Mouse (Mus musculus): ENCODE measurements at regions not wholly inside any gene's neighbourhood (a gene's known extent, or its start where the extent isn't known, plus 50 kb on each side); places are given as distances from the start of the nearest gene placed in this dataset.

DNA sequence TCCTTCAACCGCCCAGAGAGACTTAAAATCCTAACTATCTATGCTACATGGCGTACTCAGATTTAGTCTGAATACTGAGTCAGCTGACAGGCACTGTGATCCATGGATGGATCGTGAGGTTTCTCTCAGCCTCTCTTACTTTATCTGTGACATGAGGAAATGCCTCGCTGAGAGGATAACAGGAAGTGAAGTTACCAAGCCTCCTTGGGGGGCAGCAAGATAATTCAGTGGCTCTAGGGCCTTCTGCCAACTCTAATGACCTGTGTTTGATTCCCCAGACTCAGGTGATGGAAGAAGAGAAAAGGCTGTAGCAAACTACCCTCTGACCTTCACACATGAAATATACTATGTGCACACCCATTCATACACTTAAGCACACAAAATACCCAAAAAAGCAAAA, 486.3 kb downstream of the Rwdd3 start:
- Histone ChIP-seq H3K27ac (ENCODE audit: insufficient read depth, low read depth) (no peak overlapping the region), H3K27me3 (replicated peaks) (no peaks in the 10 kb centered on the region), H3K9ac (ENCODE audit: insufficient read depth, low read depth) (no peak overlapping the region), H3K9me3 (replicated peaks; ENCODE audit: low read length) (peaks cover 60% of the 10 kb centered on the region), H3K4me1 (ENCODE audit: control insufficient read depth in 1 of 2, insufficient read depth in 2 of 2) (no peaks in the 10 kb centered on the region), H3K4me3 (replicated peaks in 1 of 3; ENCODE audit: low read depth in 2 of 3, low read length in 2 of 3, poor library complexity in 1 of 3) (no peak overlapping the region), H3K36me3 (replicated peaks in 1 of 2; ENCODE audit: control insufficient read depth in 1 of 2, insufficient read depth in 1 of 2, low read length in 1 of 2) (no peaks in the 10 kb centered on the region), H3K4me2 (ENCODE audit: insufficient read depth, low read depth, poor library complexity, severe bottlenecking) (no peak overlapping the region), H3K79me2 (replicated peaks; ENCODE audit: control insufficient read depth, extremely low read depth, insufficient read depth, poor library complexity, severe bottlenecking) (no peaks in the 10 kb centered on the region)
- in situ Hi-C loops (cut with MboI; ENCODE audit: low pct_ligation_motif_present, low pct_unique_long_range_greater_than_20kb, low sequenced_read_pairs) (no loop called here), dilution Hi-C loops (cut with MboI; ENCODE audit: extremely low pct_ligation_motif_present, extremely low pct_unique_long_range_greater_than_20kb, low sequenced_read_pairs) (no loop called here)
- no peak for TF ChIP-seq E2F4 (IDR thresholded peaks at IDR 0.05; ENCODE audit: insufficient replicate concordance, low read depth, low read length)
- no peak for TF ChIP-seq ZMIZ1 (IDR thresholded peaks at IDR 0.05; ENCODE audit: low read depth, low read length)
- TF ChIP-seq POLR2A (IDR thresholded peaks at IDR 0.05; ENCODE audit: low read depth, low read length): no peak
- no peak for TF ChIP-seq NELFE (IDR thresholded peaks at IDR 0.05; ENCODE audit: low read depth, low read length)
- no peak for TF ChIP-seq CHD2 (IDR thresholded peaks at IDR 0.05; ENCODE audit: low read length)
- TF ChIP-seq IRF4 (IDR thresholded peaks at IDR 0.05; ENCODE audit: low read depth, low read length): no peak
- no peak for TF ChIP-seq HCFC1 (IDR thresholded peaks at IDR 0.05; ENCODE audit: low read depth, low read length)
- TF ChIP-seq TCF12 (IDR thresholded peaks at IDR 0.05; ENCODE audit: low read depth, low read length): no peak
- DNase-seq (ENCODE audit: extremely low read depth): no peak

DNA sequence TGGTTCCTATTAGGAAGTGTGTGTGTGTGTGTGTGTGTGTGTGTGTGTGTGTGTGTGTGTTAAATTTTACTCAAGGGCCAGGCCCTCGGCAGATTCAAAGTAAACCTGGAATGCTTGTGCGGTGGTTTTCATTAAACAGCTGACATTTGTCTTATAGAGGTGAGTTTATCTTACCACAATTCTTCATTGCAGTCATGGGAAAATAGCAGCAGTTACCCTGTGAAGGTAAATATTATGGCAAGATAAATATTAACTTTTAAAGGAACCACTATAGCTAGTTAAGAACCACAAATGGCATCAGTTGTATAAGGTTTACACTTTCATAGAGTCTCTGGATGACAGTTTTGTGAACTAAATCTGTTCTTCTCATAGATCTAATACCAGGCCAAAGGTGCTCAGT, 495.6 kb downstream of the Rwdd3 start:
- H3K27ac ChIP-seq (ENCODE audit: insufficient read depth, low read depth): no peak overlapping the region
- H3K4me2 ChIP-seq (ENCODE audit: insufficient read depth, low read depth, poor library complexity, severe bottlenecking): no peak overlapping the region
- no peak for TF ChIP-seq RCOR1 (conservative IDR thresholded peaks at IDR 0.05; ENCODE audit: low read depth, low read length)
- TF ChIP-seq HCFC1 (IDR thresholded peaks at IDR 0.05; ENCODE audit: low read depth, low read length): no peak
- no peak for TF ChIP-seq E2F4 (IDR thresholded peaks at IDR 0.05; ENCODE audit: insufficient replicate concordance, low read depth, low read length)
- no peak for TF ChIP-seq KAT2A (IDR thresholded peaks at IDR 0.05; ENCODE audit: insufficient replicate concordance, low read length)
- TF ChIP-seq POLR2A (IDR thresholded peaks at IDR 0.05; ENCODE audit: low read depth, low read length): no peak
- no peak for TF ChIP-seq MEF2A (IDR thresholded peaks at IDR 0.05; ENCODE audit: borderline replicate concordance, low read depth, low read length)
- no peak for TF ChIP-seq ZNF384 (IDR thresholded peaks at IDR 0.05; ENCODE audit: low read depth, low read length)
- TF ChIP-seq SIN3A (IDR thresholded peaks at IDR 0.05; ENCODE audit: low read length): no peak
- no peak for TF ChIP-seq JUND (conservative IDR thresholded peaks at IDR 0.05; ENCODE audit: low read depth, low read length)
- no peak for TF ChIP-seq GABPA (IDR thresholded peaks at IDR 0.05; ENCODE audit: insufficient replicate concordance, low read depth, low read length)
- no peak for TF ChIP-seq MAX (IDR thresholded peaks at IDR 0.05; ENCODE audit: low read length)
- TF ChIP-seq NRF1 (IDR thresholded peaks at IDR 0.05; ENCODE audit: low read depth, low read length): no peak
- TF ChIP-seq CHD1 (IDR thresholded peaks at IDR 0.05; ENCODE audit: low read depth, low read length): no peak
- no peak for TF ChIP-seq MYC (IDR thresholded peaks at IDR 0.05; ENCODE audit: low read depth, low read length)
- DNase-seq (ENCODE audit: extremely low read depth): no peak
- dilution Hi-C loops (cut with MboI; ENCODE audit: extremely low pct_ligation_motif_present, extremely low pct_unique_long_range_greater_than_20kb, low sequenced_read_pairs): no loop called here
- no peaks in the 10 kb centered on the region for H3K4me1 ChIP-seq (ENCODE audit: control insufficient read depth in 1 of 2, insufficient read depth in 2 of 2)
- no peak overlapping the region for H3K4me3 ChIP-seq (replicated peaks in 1 of 3; ENCODE audit: low read depth in 2 of 3, low read length in 2 of 3, poor library complexity in 1 of 3)
- H3K79me2 ChIP-seq (replicated peaks; ENCODE audit: control insufficient read depth, extremely low read depth, insufficient read depth, poor library complexity, severe bottlenecking): no peaks in the 10 kb centered on the region
- no peaks in the 10 kb centered on the region for H3K27me3 ChIP-seq (replicated peaks)
- no peaks in the 10 kb centered on the region for H3K36me3 ChIP-seq (replicated peaks in 1 of 2; ENCODE audit: control insufficient read depth in 1 of 2, insufficient read depth in 1 of 2, low read length in 1 of 2)
- no peak overlapping the region for H3K9ac ChIP-seq (ENCODE audit: insufficient read depth, low read depth)
- in situ Hi-C loops (cut with MboI; ENCODE audit: low pct_ligation_motif_present, low pct_unique_long_range_greater_than_20kb, low sequenced_read_pairs): no loop called here
- H3K9me3 ChIP-seq (replicated peaks; ENCODE audit: low read length): peaks cover 37% of the 10 kb centered on the region
